Comparison of ENCODE assay signal across 15 mouse cellular contexts in genomic region chr2:148364536-148364935, GRCm38 (mm10). TPM values are rescaled to one million over a fixed set of nuclear protein-coding genes. Genes with fewer than 3 reads are reported as not detected.
DNase-seq lines count a peak whose midpoint lies in the region; ATAC-seq and TF ChIP-seq lines count a peak whose summit lies in the region.
"Had no signal": no experiment of that assay in that cellular context is flagged by ENCODE, and none has a peak within 500 bp of the region (broad histone marks: within the 10 kb centered on the region; RNA-seq: fewer than 3 reads in every experiment).

No protein-coding gene starts in this region.

- no peak for TF ChIP-seq POLR2A in embryonic fibroblast, embryonic 13.5 days (IDR thresholded peaks at IDR 0.05; ENCODE audit: low read depth, low read length)

- TF ChIP-seq CTCF in embryonic fibroblast, embryonic 13.5 days (IDR thresholded peaks at IDR 0.05; ENCODE audit: borderline replicate concordance, insufficient read depth, low read length), result no peak

- no peaks in the 10 kb centered on the region; the same call in 1 of the 2 replicates for H3K27me3 ChIP-seq in lung, embryonic 16.5 days (ENCODE audit: control insufficient read depth, insufficient read depth, low read depth, low read length)
- no peaks in the 10 kb centered on the region for H3K27me3 ChIP-seq in forebrain, embryonic 14.5 days (replicated peaks; ENCODE audit: control insufficient read depth, insufficient read depth, low read length)
- H3K27me3 ChIP-seq: embryonic facial prominence, embryonic 15.5 days; hindbrain, embryonic 15.5 days had no signal

- intact Hi-C loops in left cerebral cortex, postnatal 36 days (cut with DNase I), result no loop called here
- intact Hi-C loops in gastrocnemius, postnatal 36 days (cut with DNase I), result no loop called here

- H3K4me1 ChIP-seq in lung, embryonic 16.5 days (replicated peaks; ENCODE audit: control insufficient read depth, insufficient read depth, low read length), result peaks cover 5% of the 10 kb centered on the region; the same call in 1 of the 2 replicates
- no peaks in the 10 kb centered on the region for H3K4me1 ChIP-seq in embryonic fibroblast, embryonic 13.5 days (ENCODE audit: control insufficient read depth, insufficient read depth, low read length)
- no peaks in the 10 kb centered on the region for H3K4me1 ChIP-seq in forebrain, embryonic 14.5 days (ENCODE audit: control insufficient read depth, insufficient read depth, low read length)
- H3K4me1 ChIP-seq: embryonic facial prominence, embryonic 15.5 days; hindbrain, embryonic 15.5 days had no signal

- no peak for ATAC-seq in lung, embryonic 16.5 days (ENCODE audit: low read depth)
- ATAC-seq in forebrain, embryonic 14.5 days, result no peak
- ATAC-seq: forebrain, embryonic 16.5 days had no signal

- DNase-seq in lung, postnatal 36 days, result no peak
- peak; percentile 49 to 82 for DNase-seq in layer of hippocampus, adult 18-20 months (ENCODE audit: low spot score in 2 of 2)
- DNase-seq in left cerebral cortex, postnatal 36 days (ENCODE audit: low spot score in 2 of 2), result peak; percentile 31 to 45
- no peak for DNase-seq in embryo, embryonic 10.5 days (ENCODE audit: low spot score)
- DNase-seq in gastrocnemius, postnatal 36 days, result no peak
- no peak for DNase-seq in forebrain, embryonic 14.5 days (ENCODE audit: low spot score)
- DNase-seq: adrenal gland, postnatal 10 days; thymus, adult 18-20 months had no signal

- 81% methylated on average over 3 of the region's 3 CpGs for WGBS in lung, embryonic 16.5 days
- WGBS in forebrain, embryonic 14.5 days, result 95% methylated on average over 3 of the region's 3 CpGs

- H3K27ac ChIP-seq in lung, embryonic 16.5 days (ENCODE audit: low read length), result peak overlapping the region; percentile 2
- H3K27ac ChIP-seq in embryonic fibroblast, embryonic 13.5 days (ENCODE audit: insufficient read depth, low read length), result peak overlapping the region; percentile 65; the same call in 1 of the 2 replicates
- no peak overlapping the region for H3K27ac ChIP-seq in forebrain, embryonic 14.5 days (ENCODE audit: low read depth, low read length)
- H3K27ac ChIP-seq: embryonic facial prominence, embryonic 15.5 days; hindbrain, embryonic 15.5 days had no signal

- H3K4me3 ChIP-seq in lung, embryonic 16.5 days (ENCODE audit: low read length), result no peak overlapping the region
- H3K4me3 ChIP-seq in embryonic fibroblast, embryonic 13.5 days (ENCODE audit: insufficient read depth, low read length), result no peak overlapping the region
- no peak overlapping the region for H3K4me3 ChIP-seq in forebrain, embryonic 14.5 days (ENCODE audit: low read depth, low read length)
- H3K4me3 ChIP-seq: embryonic facial prominence, embryonic 15.5 days; hindbrain, embryonic 15.5 days had no signal

- H3K9ac ChIP-seq in lung, embryonic 16.5 days (ENCODE audit: low read length), result no peak overlapping the region
- no peak overlapping the region for H3K9ac ChIP-seq in forebrain, embryonic 14.5 days (ENCODE audit: low read length)
- H3K9ac ChIP-seq: embryonic facial prominence, embryonic 15.5 days; hindbrain, embryonic 15.5 days had no signal

- H3K9me3 ChIP-seq in lung, embryonic 16.5 days (ENCODE audit: control insufficient read depth, low read length), result no peaks in the 10 kb centered on the region
- no peaks in the 10 kb centered on the region for H3K9me3 ChIP-seq in forebrain, embryonic 14.5 days (replicated peaks; ENCODE audit: control insufficient read depth, low read length)
- H3K9me3 ChIP-seq: embryonic facial prominence, embryonic 15.5 days; hindbrain, embryonic 15.5 days had no signal

- H3K36me3 ChIP-seq in lung, embryonic 16.5 days (ENCODE audit: control insufficient read depth, insufficient read depth, low read length), result no peaks in the 10 kb centered on the region
- no peaks in the 10 kb centered on the region for H3K36me3 ChIP-seq in forebrain, embryonic 14.5 days (ENCODE audit: control insufficient read depth, insufficient read depth, low read length)
- H3K36me3 ChIP-seq: embryonic facial prominence, embryonic 15.5 days; hindbrain, embryonic 15.5 days had no signal

- H3K4me2 ChIP-seq in lung, embryonic 16.5 days (ENCODE audit: low read depth, low read length), result no peak overlapping the region
- no peak overlapping the region for H3K4me2 ChIP-seq in forebrain, embryonic 14.5 days (ENCODE audit: low read length)
- H3K4me2 ChIP-seq: embryonic facial prominence, embryonic 15.5 days; hindbrain, embryonic 15.5 days; liver, embryonic 11.5 days had no signal

RNA-seq across cellular contexts. Expression of gene Sstr4, which starts 30.6 kb away (rescaled TPM):
- 3.1 and 3.8 TPM in 2 replicates for polyA plus RNA-seq in lung, embryonic 16.5 days (2015; fragmentation: Nextera tagmentation; extraction: Ambion mirVana)
- 0.84 and 0.92 TPM in 2 replicates for polyA plus RNA-seq in embryonic fibroblast, embryonic 13.5 days (2011; ENCODE audit: insufficient read length, low read depth, missing spikeins)
- total RNA-seq in layer of hippocampus, adult 18-20 months (2021), result 10 to 100 TPM; 78.1 to 85.4 TPM
- total RNA-seq in left cerebral cortex, postnatal 36 days (2021), result 10 to 100 TPM; 36.1 to 37.9 TPM
- under 1 TPM in 1 of 2 experiments, not detected in 1; 0.52 TPM for total RNA-seq in gastrocnemius, postnatal 36 days (2021)
- polyA plus RNA-seq in forebrain, embryonic 14.5 days (2014; fragmentation: Nextera tagmentation; extraction: Ambion mirVana), result 1.7 and 2.5 TPM in 2 replicates
- total RNA-seq: common myeloid progenitor, adult 5-6 weeks had no signal

RNA-seq across cellular contexts. Expression of gene Thbd, which starts 43.5 kb away (rescaled TPM):
- polyA plus RNA-seq in lung, embryonic 16.5 days (2015; fragmentation: Nextera tagmentation; extraction: Ambion mirVana), result 100.0 and 109 TPM in 2 replicates
- polyA plus RNA-seq in embryonic fibroblast, embryonic 13.5 days (2011; ENCODE audit: insufficient read length, low read depth, missing spikeins), result 66.5 and 77.2 TPM in 2 replicates
- 1 to 10 TPM; 5.8 to 7.3 TPM for total RNA-seq in layer of hippocampus, adult 18-20 months (2021)
- total RNA-seq in left cerebral cortex, postnatal 36 days (2021), result 10 to 100 TPM in 1 of 2 experiments, 1 to 10 TPM in 1; 7.1 to 13.5 TPM
- 10 to 100 TPM; 12.6 to 17.4 TPM for total RNA-seq in gastrocnemius, postnatal 36 days (2021)
- polyA plus RNA-seq in forebrain, embryonic 14.5 days (2014; fragmentation: Nextera tagmentation; extraction: Ambion mirVana), result 7.2 and 9.0 TPM in 2 replicates

Comparison
In these comparisons a context has a peak if more than half of its experiments do, and no peak if none do; other contexts are left out.
1. DNase-seq: peak in layer of hippocampus, adult 18-20 months (2 of 2) and left cerebral cortex, postnatal 36 days (2 of 2); none in lung, postnatal 36 days (single experiment), embryo, embryonic 10.5 days (single experiment), gastrocnemius, postnatal 36 days (0 of 2) and forebrain, embryonic 14.5 days (single experiment).
2. RNA of gene Sstr4, which starts 30.6 kb away (total RNA-seq): 78.1 to 85.4 TPM in layer of hippocampus, adult 18-20 months and 36.1 to 37.9 TPM in left cerebral cortex, postnatal 36 days; 0.52 TPM in gastrocnemius, postnatal 36 days; every median in the first group is over 10 times any median in the second.